Mouse (Mus musculus) kidney, postnatal 0 days (tissue): Measurements from ENCODE around the gene Hnrnpu. TPM values are rescaled to one million over a fixed set of nuclear protein-coding genes. Genes with fewer than 3 reads are reported as not detected.

ENCODE experiments used
- ATAC-seq: fragments of 200-750 bp; cut with Nextera tagmentation; replicated peaks from 2 replicates; pipeline ENCODE4 v1.8.0; 2017; ENCODE audit warnings: low read depth, moderate number of reproducible peaks, moderate TSS enrichment, moderate library complexity; ENCODE audit not compliant: low FRiP score
- DNase-seq: peaks from one replicate; pipeline ENCODE4 v3.0.0-alpha.2; 2016; ENCODE audit warnings: low spot score
- H3K27ac ChIP-seq: fragments of 300-500 bp; sonication (generic); 2 replicates; pipeline ENCODE4 v1.5.1; 2014; ENCODE audit warnings: mild to moderate bottlenecking
- H3K27me3 ChIP-seq: fragments of 300-500 bp; sonication (generic); 2 replicates; pipeline ENCODE4 v1.6.1; 2014; ENCODE audit warnings: low read length, mixed read lengths; ENCODE audit not compliant: insufficient read depth
- H3K36me3 ChIP-seq: fragments of 300-500 bp; sonication (generic); 2 replicates; pipeline ENCODE4 v1.6.1; 2014; ENCODE audit warnings: low read length, mixed read lengths; ENCODE audit not compliant: insufficient read depth
- H3K4me1 ChIP-seq: fragments of 300-500 bp; sonication (generic); replicated peaks from 2 replicates; pipeline ENCODE4 v1.6.1; 2014; ENCODE audit warnings: antibody characterized with exemption, low read length, mixed read lengths; ENCODE audit not compliant: insufficient read depth
- H3K4me2 ChIP-seq: fragments of 300-500 bp; sonication (generic); 2 replicates; pipeline ENCODE4 v1.6.1; 2014; ENCODE audit warnings: mild to moderate bottlenecking, low read length, moderate library complexity, mixed read lengths
- H3K4me3 ChIP-seq: fragments of 300-500 bp; sonication (generic); replicated peaks from 2 replicates; pipeline ENCODE4 v1.5.1; 2014; ENCODE audit warnings: low read depth, low read length
- H3K9ac ChIP-seq: fragments of 300-500 bp; sonication (generic); 2 replicates; pipeline ENCODE4 v1.6.1; 2014; ENCODE audit warnings: low read depth, low read length
- H3K9me3 ChIP-seq: fragments of 300-500 bp; sonication (generic); replicated peaks from 2 replicates; pipeline ENCODE4 v1.6.1; 2016; ENCODE audit warnings: low read length, inconsistent platforms, mixed read lengths
- CTCF ChIP-seq: IDR thresholded peaks from 2 replicates; pipeline ENCODE4 v1.5.1; 2016; ENCODE audit warnings: antibody characterized with exemption, low read depth, mild to moderate bottlenecking, moderate library complexity
- WGBS: fragments of 180-500 bp; shearing (Covaris S2); extraction: QIAGEN DNeasy Blood & Tissue Kit; methylation state at CpG from one replicate; pipeline ENCODE4 v1.1.7; 2014; 5-methylcytosine and 5-hydroxymethylcytosine counted together
- polyA plus RNA-seq: library from polyadenylated mRNA; unstranded; fragments of >200 nt; fragmentation: Nextera tagmentation; extraction: Ambion mirVana; gene quantifications from 2 replicates; pipeline ENCODE4 v1.2.1, GENCODE M21; 2015

The Hnrnpu gene
- polyA plus RNA-seq = 274 and 302 TPM in 2 replicates

GRCm38 (mm10) chr1:178337551-178338317 is at the start of gene Hnrnpu:
Gene Hnrnpu, minus strand, starts transcription at chr1:178337797.
- Histone ChIP-seq H3K9ac (peak within 1 kb of the TSS; percentile 100), H3K27ac (peak within 1 kb of the TSS; percentile 100), H3K36me3 (peaks cover 18% of the 10 kb centered on the region; the same call in 1 of the 2 replicates), H3K4me3 (peak within 1 kb of the TSS; percentile 100), H3K9me3 (no peaks in the 10 kb centered on the region), H3K27me3 (no peaks in the 10 kb centered on the region), H3K4me1 (peaks cover 8% of the 10 kb centered on the region; the same call in 1 of the 2 replicates), H3K4me2 (peak within 1 kb of the TSS; percentile 83)
- DNase-seq (peak; percentile 96), ATAC-seq (peak; percentile 90)
- 0 out of 2 replicates have a peak, but pooled peaks have one; percentile 2 for TF ChIP-seq CTCF
- WGBS = under 1% methylated on average over 70 of the region's 73 CpGs

DNA sequence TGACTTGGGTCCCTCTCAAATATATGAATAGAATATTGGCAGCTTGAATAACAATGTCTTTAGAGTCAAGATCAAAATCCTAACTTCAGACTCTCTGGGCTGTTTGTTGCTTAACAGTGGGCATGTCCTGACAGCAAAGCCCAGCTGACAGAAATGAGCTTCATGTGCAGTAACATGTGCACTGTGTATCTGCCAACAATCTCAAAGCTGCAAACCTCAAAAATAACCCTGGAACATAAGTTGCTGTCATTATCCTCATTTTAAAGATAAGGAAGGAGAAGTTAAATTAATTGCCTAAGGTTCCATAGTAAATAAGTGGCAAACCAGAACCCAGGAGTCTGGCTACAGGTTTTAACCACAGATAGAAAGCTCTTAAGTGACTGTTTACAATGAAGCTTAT is 44.6 kb upstream of the Hnrnpu start:
- no peaks in the 10 kb centered on the region for H3K27me3 ChIP-seq
- H3K27ac ChIP-seq = no peak overlapping the region
- no peak for TF ChIP-seq CTCF
- no peaks in the 10 kb centered on the region for H3K4me1 ChIP-seq
- DNase-seq = no peak
- ATAC-seq = no peak
- H3K36me3 ChIP-seq = no peaks in the 10 kb centered on the region
- no peak overlapping the region for H3K4me3 ChIP-seq
- H3K9me3 ChIP-seq = no peaks in the 10 kb centered on the region
- no peak overlapping the region for H3K9ac ChIP-seq
- no peak overlapping the region for H3K4me2 ChIP-seq

GRCm38 (mm10) chr1:178379224-178379623 is 41.6 kb upstream of the Hnrnpu start:
- DNase-seq (no peak), ATAC-seq (no peak)
- 84% methylated on average over 1 of the region's 1 CpGs for WGBS
- no peak overlapping the region for H3K27ac ChIP-seq
- H3K4me1 ChIP-seq = no peaks in the 10 kb centered on the region
- H3K9me3 ChIP-seq = no peaks in the 10 kb centered on the region
- H3K9ac ChIP-seq = no peak overlapping the region
- no peaks in the 10 kb centered on the region for H3K27me3 ChIP-seq
- TF ChIP-seq CTCF = no peak
- no peak overlapping the region for H3K4me2 ChIP-seq
- H3K36me3 ChIP-seq = no peaks in the 10 kb centered on the region
- no peak overlapping the region for H3K4me3 ChIP-seq

DNA sequence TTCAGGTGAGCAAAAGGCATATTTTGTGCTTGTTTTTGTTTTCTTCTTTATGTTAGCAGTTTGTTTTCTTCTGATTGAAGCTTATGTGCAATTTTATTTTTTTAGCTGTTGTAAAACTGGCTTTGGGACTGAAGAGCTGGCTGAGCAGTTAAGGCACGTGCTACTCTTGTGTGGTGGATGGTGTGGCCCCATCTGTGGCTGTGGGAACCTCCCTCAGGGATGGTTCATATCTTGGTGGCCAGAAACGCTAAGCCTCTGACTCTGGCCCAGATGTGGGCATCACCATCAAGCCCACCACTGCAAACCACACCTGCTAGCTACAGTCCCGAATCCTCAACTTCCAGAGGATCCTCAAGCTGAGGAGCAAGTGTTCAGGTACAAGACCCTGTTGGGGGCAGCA is 40.5 kb upstream of the Hnrnpu start:
- TF ChIP-seq CTCF = no peak
- no peaks in the 10 kb centered on the region for H3K27me3 ChIP-seq
- H3K4me1 ChIP-seq = no peaks in the 10 kb centered on the region
- H3K9me3 ChIP-seq = no peaks in the 10 kb centered on the region
- no peak overlapping the region for H3K4me2 ChIP-seq
- no peak overlapping the region for H3K9ac ChIP-seq
- ATAC-seq (no peak), DNase-seq (no peak)
- WGBS = 77% methylated on average over 3 of the region's 3 CpGs
- no peak overlapping the region for H3K4me3 ChIP-seq
- H3K36me3 ChIP-seq = no peaks in the 10 kb centered on the region
- no peak overlapping the region for H3K27ac ChIP-seq

DNA sequence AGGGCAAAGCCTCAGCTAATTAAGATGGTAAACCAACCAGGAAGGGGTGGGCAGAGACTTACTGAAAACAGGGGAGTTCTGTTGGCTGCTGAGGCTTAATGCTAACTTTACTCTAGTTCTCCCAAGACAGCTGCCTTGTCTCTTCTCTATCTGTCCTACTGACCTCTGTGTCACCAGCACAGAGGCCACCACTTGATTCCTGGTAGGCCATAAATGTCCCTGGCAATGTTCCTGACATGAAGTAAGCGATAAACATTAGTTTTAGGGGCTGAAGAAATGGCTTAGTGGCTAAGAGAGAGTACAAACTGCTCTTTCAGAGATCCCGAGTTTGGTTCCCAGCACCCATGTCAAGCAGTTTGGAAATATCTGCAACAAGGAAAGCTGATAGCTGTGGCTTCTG is 39.3 kb upstream of the Hnrnpu start:
- Histone ChIP-seq H3K27me3 (no peaks in the 10 kb centered on the region), H3K4me1 (no peaks in the 10 kb centered on the region), H3K9me3 (no peaks in the 10 kb centered on the region), H3K4me3 (no peak overlapping the region), H3K4me2 (no peak overlapping the region), H3K27ac (no peak overlapping the region), H3K36me3 (no peaks in the 10 kb centered on the region), H3K9ac (no peak overlapping the region)
- TF ChIP-seq CTCF = no peak
- WGBS = 54% methylated on average over 2 of the region's 2 CpGs
- peak; percentile 32 for DNase-seq
- no peak for ATAC-seq

GRCm38 (mm10) chr1:178376061-178376460 is 38.5 kb upstream of the Hnrnpu start:
- H3K4me3 ChIP-seq = no peak overlapping the region
- DNase-seq (no peak), ATAC-seq (no peak; the same call in 1 of the 2 replicates)
- TF ChIP-seq CTCF = no peak
- no peaks in the 10 kb centered on the region for H3K4me1 ChIP-seq
- no peak overlapping the region for H3K27ac ChIP-seq
- H3K4me2 ChIP-seq = no peak overlapping the region
- H3K36me3 ChIP-seq = no peaks in the 10 kb centered on the region
- no peaks in the 10 kb centered on the region for H3K27me3 ChIP-seq
- 84% methylated on average over 2 of the region's 2 CpGs for WGBS
- H3K9me3 ChIP-seq = no peaks in the 10 kb centered on the region
- H3K9ac ChIP-seq = no peak overlapping the region

DNA sequence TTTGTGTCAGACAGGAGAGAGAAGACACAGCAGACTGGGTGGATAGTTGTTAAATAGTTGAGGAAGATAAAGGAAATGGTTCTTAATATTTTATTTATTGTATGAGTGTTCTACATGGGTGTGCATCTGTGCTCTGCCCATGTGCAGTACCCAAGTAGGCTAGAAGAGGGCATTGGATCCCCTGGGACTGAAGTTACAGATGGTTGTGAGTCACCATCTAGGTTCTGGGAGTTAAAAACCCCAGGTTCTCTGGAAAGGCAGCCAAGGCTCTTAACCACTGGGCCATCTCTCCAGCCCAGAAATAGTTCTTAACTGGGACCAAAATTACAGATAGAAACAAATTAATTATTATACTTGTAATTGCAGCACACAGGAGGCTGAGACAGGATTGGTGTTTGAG is 37.8 kb upstream of the Hnrnpu start:
- ATAC-seq (no peak), DNase-seq (no peak)
- no peak overlapping the region for H3K27ac ChIP-seq
- no peak for TF ChIP-seq CTCF
- no peaks in the 10 kb centered on the region for H3K36me3 ChIP-seq
- no peak overlapping the region for H3K9ac ChIP-seq
- no peaks in the 10 kb centered on the region for H3K9me3 ChIP-seq
- H3K4me2 ChIP-seq = no peak overlapping the region
- H3K4me3 ChIP-seq = no peak overlapping the region
- no peaks in the 10 kb centered on the region for H3K4me1 ChIP-seq
- no peaks in the 10 kb centered on the region for H3K27me3 ChIP-seq
